Mouse (Mus musculus) common myeloid progenitor, adult 5-6 weeks (primary cell): ENCODE data around the gene Elovl5. TPM values are rescaled to one million over a fixed set of nuclear protein-coding genes. Genes with fewer than 3 reads are reported as not detected.

Experiments
- ATAC-seq: replicated peaks from 2 replicates; pipeline ENCODE4 v1.8.0; 2016; ENCODE audit warnings: low read depth, mild to moderate bottlenecking, moderate TSS enrichment, inconsistent platforms; ENCODE audit not compliant: poor library complexity, severe bottlenecking
- total RNA-seq: library from RNA; stranded (forward); fragments of 200-1000, 187-1606 nt; gene quantifications from 2 replicates; pipeline ENCODE4 v1.2.3, GENCODE M21; 2017

Elovl5 gene
- total RNA-seq, result 61.5 and 75.8 TPM in 2 replicates

DNA sequence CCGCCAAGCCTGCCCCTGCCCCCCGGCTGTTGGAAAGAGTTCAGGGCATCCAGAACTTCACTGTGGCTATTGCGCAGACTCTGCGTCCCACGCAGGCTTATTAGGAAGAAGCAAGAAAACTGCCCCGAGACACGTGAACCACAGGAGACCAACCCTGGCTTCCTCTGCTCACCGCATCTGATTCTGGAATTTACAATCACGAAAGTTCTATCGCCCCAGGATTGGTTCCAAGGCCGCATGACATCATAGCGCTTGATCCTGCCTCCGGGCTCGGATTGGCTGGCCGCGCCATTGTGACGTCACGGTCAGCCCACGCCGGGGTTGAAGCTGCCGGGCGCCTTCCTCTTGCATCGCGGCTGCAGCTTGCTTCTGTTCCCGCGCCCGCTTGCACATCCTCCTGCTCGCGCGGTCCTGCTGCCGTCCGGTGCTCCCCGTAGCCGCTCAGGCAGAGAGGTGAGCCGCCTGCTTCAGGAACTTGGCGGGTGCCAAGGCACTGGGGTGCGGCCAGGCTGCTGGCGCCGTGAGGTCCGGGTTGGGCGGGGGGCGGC is at the start of gene Elovl5:
Elovl5 (plus strand) TSS at position 291 of the 548 bp plus-strand sequence.
- peak; percentile 87 for ATAC-seq

DNA sequence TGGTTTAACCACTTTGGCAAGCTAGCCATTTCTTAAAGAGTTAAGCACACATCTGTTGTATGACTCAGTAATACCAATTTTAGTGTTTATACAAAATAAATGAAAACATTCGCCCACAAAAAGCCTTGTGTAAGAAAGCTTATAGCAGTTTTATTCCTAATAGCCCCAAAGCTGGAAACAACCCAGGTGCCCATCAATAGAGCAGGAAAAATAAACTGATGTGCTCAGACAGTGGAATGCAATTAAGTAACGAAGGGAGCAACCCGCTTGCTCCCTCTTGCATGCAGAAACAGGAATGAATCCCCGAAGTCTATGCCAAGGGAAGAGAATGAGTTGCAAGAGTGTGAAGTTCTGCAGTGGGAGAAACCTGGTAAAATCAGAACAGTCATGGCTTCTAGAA is 25.7 kb upstream of the Elovl5 start:
- no peak for ATAC-seq

DNA sequence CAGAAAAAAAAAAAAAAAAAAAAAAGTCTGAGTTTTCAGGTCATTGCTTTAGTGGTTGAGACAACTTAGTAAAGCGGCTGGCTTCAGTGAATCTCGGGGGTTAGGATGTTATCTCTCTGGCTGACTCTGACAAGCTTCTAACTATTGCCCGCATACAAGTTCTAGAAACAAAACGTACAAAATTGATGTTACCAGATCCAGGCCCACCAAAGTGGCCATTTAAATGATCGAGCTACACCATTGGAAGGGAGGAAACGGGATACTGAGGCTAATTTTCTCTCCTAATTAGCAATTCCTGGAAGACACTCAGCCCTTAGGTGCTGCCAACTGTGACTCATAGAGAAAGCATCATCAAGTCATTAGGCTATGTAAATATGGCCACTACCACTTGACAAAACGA is 18.6 kb upstream of the Elovl5 start:
- no peak for ATAC-seq

DNA sequence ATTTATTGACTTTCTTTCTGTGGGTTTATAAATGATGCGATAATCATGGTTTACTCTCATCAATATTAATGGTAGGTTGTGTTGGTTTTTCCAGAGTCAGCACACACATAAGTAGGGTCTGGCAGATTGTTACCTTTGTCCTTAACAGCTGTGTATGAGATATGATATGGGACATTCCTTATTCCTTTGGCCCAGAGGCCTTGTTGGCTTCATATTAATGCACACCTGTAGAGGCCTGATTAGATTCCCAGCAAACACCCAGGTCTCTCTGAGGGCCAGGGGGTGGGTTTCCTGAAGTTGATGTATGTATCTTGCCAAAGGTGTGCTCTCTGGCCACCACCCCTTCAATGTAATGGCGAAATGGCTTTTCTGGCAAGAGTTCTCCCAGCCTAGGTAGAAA is 13.0 kb upstream of the Elovl5 start:
- ATAC-seq, result no peak

DNA sequence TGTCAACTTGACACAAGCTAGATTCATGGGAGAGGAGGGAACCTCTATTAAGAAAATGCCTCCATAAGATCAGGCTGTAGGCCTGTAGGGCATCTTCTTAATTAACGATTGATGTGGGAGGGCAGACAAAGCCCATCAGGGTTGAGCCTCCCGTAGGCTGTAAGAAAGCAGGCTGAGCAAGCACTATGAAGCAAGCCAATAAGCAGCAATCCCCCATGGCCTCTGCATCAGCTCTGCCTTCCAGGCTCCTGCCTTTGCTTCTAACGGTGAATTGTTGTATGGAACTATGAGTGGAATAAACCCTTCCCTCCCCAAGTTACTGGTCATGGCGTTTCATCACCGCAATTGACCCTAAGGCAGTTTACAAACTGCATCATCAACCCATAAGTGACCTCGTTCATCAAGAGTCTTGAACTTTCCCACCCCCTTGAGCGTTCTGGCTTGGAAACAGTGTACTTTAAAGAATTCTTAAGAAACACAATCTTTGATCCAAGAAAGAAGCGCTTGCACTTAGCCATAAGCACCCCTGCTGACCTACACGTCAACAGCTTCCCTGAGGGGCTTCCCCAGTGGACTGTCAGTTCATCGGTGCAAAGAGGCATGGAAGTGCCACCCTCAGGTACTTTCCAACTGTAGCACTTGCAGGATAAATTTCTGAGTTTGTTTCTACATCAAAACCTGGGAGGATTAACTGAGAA is 7.4 kb upstream of the Elovl5 start:
- ATAC-seq, result no peak

DNA sequence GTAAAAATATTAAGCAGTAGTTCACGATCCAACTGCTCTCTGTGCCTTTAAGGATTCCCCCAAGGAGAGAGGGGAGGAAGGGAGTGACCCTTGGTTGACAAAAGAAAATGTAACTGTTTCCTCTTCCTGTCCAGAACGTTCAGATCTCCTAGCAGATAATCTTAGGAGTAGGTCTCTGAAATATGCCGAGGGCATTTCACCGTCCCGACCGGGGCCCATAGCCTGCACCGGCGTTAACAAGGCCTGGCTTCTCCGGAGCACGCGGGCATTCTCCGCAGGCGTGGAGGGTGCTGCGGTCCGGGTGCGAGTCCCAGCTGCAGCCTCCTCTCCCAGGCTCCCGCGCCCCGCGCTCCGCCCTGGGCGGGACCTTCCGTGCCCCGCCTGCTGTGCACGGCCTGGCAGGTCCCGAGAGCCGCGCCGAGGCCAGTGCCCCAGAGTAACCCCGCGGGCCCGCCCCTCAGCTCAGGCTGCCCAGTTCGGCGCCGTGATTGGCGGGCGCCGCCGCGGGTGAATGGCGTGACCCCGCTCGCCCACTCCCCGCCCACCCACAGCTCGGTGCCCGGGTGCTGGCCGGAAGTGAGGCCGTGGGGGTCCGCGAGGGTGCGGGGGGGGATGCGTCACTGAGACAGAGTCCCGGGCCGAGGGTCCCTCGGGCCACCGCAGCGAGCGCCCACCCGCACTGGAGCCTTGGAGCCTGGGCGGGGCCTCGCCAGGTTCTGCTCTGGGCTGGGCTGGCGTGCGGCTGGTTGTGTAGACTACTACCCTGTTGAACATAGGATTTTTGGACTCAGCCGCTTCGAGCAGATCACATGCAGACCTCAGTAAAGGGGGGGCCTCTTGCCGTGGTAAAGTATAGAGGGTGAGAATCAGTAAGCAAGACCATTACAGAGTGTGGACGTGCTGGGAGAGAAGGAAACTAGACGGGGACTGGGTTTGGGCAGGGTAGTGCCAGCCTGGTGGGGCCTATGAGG is 6.6 kb upstream of the Elovl5 start:
- ATAC-seq, result peak; percentile 88

DNA sequence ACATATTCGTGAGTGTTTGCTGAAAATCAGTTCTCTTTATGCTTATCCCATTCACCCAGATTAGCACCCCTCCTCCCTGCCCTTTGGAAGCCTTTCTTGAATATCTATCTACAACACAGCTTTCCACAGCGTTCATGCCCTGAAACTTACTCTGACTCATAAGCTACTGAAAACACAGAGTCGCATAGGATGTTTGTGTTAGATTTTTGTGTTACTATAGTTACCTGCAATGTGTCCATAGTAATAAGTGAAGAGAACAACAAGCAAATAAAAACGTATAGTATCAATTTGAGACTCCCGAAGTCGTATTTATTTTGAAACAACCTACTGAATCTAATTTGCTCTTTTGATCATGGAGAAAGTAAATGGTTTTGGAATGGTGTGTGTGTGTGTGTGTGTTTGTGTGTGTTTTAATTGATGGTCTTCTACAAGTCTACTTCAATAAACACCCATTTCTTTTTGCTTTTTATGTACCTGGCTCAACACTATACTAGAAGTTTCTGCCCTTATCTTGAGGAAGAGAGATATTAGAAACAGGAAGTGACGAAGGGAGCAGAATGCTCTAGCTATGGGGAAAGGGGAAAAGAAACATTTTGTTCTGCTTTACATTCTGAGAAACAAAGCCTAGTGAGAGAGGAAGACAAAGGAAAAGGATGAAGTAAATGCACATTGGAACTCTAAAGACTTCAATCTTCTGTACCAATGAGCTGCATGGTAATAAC is 5.5 kb upstream of the Elovl5 start:
- ATAC-seq, result peak; percentile 27; the same call in 1 of the 2 replicates

DNA sequence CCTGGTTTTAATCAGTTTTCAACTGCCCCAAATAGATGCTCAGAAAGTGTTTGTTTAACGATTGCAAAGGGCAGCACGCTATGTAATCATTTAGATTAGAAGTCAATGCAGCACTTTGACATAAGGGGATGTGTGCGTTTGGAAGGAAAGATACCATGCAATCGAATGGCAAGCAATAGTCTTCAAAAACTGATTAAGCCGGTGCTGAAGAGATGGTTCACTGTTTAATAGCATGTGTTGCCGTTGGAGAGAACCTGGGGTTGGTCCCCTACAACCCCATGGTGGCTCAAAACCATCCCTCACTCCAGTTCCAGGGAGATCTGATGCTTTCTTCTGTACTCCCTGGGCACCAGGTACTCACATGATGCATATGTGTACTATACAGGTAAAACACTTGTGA is 4.9 kb upstream of the Elovl5 start:
- no peak for ATAC-seq

DNA sequence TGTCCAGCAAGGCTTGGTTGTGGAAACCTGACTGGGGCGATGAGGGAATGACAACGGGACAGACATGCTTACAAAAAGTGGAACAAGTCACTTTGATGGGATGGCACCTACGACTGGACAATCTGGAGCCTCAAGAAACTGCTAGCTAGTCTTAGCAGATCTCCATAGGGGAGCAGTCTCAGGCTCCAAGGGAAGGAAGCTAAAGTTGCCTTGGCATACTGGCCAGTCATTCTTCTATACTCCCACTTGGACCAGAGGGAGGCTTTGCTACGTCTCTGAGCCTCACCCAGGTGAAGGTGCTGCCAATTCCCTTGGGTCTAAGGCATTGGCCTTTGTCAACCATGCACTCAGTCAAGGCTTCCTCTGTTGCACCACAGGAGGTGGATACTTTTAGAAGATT is 2.5 kb upstream of the Elovl5 start:
- no peak for ATAC-seq

DNA sequence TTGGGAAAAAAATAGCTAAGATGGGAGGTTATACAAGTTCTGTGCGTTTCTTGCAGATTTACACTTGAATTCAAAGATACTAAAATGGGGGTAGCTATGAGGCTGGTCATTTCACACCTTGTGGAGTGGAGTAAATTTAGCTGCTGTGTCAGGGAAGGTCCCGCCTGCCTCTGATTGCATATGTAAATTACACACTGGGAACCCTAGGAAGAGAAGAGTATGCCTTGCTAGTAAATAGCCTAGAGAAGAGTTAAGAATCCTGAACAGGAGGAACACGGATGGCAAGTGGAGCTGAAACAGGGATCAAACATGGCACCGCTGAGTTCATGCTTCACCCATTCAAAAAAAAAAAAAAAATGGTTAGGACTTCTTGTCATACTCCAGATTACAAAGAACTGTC is 1.4 kb upstream of the Elovl5 start:
- no peak for ATAC-seq

DNA sequence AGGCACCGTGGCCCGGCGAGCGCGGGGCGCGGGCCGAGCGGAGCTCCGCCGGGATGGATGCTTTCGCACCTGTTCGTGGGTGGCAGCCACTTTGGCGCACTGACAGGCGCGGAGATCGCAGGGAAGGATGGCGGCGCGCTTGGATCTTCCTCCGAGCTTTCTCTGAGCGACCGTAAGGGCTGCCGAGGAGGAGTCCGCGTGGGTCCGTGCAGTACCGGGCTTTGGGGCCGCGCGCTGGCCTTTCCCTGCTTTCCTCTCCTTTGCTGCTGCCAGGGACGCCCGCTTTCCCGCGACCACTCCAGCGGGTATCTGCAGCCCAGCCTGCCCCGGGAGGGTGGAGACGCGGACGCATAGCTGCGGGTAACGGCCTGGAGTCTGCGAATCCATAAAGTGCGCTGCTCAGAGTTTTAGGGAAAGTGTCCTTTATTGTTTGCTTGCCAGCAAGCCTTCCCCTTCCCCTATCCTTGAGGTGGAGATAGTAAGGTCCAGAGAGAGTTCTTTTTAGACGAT is 513 bp downstream of the Elovl5 start:
- peak; percentile 4 for ATAC-seq

DNA sequence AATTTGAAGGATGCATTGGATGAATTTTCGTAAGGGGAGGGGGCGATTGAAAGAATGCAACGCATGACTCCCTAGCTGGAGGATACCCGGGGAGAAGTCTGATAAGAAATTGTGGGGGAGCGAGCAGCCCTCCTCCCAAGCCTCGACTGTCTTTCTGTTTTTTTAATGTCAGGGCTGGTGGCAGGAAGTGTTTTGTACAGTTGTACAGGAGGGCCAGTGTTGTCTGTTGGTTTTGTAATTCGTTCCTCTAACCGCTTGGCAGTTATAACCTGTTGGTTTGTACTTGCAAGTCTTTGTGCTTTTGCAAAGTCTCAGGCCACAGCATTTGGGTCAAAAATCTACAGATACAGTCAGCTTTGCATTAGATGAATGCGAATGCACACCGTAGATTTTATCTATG is 1.0 kb downstream of the Elovl5 start:
- peak; percentile 15; the same call in 1 of the 2 replicates for ATAC-seq

DNA sequence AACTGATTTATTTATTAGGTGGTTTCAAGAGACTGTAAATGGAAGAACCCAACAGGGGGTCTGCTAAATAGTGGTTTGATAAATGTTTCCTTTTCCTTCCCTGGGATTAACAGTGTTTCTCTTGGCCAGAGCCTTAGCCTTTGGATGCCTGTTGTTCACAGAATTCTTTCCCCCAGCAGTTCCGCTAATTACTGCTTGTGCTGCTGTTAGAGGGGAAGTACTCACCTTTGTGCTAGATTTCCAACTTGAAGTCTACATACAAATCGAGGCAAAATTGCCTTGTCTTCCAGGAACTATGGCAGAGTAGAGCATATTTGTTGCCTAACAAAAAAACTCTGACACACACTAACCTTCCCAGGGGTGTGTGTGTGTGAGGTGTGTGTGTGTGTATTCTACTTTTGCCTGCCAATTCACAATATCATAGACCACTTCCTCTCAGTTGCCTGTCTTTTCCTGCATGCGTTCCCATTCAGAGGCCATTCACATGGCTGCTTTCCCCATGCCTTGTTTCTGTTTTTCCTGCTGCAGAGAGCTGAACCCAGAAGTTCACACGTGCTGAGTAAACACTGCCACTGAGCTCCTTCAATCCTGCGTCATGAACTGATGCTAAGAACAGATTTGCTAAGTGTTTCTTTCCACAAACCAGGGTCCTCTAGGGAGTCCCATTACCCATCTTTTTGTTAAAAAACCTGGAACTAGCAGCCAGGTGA is 2.0 kb downstream of the Elovl5 start:
- ATAC-seq, result no peak

DNA sequence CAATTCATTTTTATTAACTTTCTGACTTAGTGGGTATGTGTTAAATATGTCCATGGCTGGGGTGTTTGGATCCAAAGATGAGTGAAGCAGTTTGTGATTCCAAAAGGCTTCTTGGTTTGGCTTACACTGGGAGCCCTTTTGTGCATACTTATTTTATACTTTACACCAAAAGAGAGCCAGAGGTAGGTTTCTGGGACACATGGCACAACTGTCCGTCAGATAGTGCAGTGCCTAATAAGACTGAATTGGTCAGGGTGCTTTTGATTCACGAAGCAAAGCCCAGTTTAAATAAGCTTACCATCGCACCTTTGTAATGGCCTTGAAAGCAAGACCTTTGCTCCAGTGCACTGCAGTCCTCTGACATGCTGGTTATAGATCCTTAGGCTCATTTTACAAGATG is 3.3 kb downstream of the Elovl5 start:
- ATAC-seq, result no peak

DNA sequence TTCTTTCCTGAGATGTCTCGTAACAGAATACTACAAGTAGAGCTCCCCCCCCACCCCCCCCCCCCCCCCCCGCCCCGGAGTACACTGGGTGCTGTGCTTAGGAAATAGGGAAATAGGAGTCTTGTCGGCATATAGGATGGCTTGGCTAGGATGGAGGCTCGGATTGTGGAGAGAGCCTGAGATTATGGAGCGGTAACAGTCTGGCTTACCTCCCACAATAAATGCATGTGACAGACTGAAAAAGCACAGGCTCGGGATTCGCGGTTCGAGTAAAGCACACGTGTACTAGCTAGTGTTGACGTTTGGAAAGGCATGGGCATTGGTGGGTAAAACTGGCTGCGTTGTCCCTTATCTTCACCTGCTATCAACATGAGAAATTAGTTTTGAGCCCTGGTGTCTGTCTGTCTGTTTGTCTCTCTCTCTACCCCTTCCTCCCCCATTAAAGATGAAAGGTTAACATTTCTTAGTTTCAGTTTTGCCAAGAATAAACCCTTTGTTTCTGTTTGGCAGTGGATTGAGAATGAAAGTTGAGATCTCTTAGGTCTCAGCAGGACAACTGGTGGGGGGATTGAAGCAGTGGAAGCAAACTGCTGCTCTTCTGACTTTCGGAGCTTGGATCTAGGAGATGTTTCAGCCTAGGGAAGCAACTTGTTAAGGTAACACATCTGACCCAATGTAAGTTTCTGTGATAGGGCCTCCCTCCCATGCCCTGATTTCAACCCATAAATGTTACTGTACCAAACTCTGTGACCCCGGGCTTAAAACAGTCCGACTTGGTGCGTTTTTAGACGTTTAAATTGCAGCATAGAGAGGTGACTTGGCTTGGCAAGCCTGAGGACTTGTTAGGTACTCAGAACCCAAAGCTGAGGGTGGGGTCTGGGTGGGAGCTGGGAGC is 4.4 kb downstream of the Elovl5 start:
- ATAC-seq, result no peak

DNA sequence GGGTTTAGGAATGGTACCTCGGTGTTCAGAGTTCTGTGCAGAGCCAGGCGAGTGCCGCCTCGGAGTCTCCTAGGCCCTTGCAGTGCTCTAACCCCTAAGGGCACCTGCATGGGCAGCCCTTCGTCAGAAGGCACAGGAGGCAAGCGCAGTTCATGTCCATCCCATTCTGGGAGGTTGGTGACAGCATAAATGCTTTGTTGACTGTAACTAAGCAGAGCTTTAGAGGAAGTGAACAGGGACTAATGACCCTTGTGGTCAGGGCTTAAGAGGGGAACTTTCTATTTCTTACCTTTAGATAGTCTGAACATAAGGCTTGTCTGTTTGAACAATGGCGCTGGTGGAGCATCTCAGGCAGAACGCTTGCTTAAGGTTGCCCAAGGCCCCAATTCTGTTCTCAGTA is 6.6 kb downstream of the Elovl5 start:
- peak; percentile 70 for ATAC-seq

DNA sequence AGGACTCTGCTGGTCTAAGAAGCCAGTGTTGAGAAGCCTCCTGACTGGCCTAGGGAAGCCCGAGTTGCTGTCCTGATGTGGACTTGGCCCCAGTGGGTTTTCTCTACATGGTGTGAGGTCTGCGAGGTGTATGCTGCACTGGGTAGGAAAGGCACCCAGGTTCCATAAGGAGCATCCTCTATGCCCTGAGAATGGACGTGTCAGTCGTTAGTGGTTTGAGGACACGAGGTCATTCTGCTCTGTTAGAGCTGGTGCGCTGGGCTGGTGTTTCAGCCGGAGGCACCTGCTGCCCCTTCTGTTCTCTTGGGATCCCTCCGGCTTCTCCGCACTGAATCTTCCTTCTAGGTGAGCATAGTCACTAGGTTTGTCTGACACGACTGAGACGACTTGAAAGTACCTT is 7.0 kb downstream of the Elovl5 start:
- no peak for ATAC-seq

DNA sequence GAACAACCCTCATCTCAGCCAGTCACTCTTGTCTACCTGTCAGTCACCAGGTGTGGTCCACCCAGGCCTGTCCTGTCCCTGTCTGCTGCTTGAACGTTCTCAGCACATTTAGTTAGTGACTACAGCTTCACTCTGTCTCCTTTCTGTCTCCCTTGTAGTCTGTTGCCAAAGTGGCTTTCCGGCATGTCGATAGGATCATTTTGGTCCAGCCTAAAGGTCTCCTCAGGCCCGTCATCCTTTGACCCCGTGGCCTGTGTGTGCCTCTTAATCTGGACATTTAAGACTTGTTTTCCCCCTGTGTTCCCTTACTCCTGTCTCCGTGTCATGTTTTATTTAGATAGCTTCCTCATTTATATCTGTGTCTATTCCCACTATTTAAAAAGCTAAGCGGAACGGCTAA is 9.0 kb downstream of the Elovl5 start:
- ATAC-seq, result no peak

DNA sequence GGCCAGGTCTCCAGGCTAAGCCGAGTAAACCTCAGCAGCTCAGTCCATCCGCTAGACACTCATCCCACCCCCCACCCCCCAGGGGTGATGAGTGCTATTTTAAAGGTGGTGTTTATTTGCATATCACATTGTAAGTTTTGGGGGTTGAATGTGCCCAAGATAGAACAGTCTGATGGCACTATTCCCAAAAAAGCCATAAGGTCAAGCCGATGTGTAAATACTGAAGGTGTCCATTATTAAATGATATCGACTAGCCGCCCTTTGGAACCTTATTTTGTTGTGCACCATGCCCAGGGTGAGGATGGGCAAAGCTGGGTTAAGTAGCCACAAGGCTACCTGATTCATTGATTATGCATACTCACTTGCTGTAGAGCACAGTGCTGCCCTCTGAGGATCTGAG is 9.7 kb downstream of the Elovl5 start:
- no peak for ATAC-seq
